Mouse (Mus musculus): ENCODE data around the gene Hpgd.

GRCm38 (mm10) chr8:56261190-56261589 lies 33.2 kb upstream of the Hpgd start:
- TF ChIP-seq ZC3H11A (IDR thresholded peaks at IDR 0.05; ENCODE audit: low read depth, low read length): no peak
- TF ChIP-seq EP300 (IDR thresholded peaks at IDR 0.05; ENCODE audit: low read length): no peak
- TF ChIP-seq TBP (conservative IDR thresholded peaks at IDR 0.05; ENCODE audit: low read depth, low read length): no peak

All from CH12.LX (cell line).